Mouse (Mus musculus) liver, embryonic 14.5 days (tissue): ENCODE results near the gene Spen.

Source experiments
- CTCF ChIP-seq: IDR thresholded peaks from 2 replicates; pipeline ENCODE4 v1.5.1; 2016; ENCODE audit warnings: antibody characterized with exemption, low read depth, control low read depth
- EP300 ChIP-seq: IDR thresholded peaks from 2 replicates; pipeline ENCODE4 v1.6.1; 2016; ENCODE audit warnings: antibody characterized with exemption, low read depth

DNA sequence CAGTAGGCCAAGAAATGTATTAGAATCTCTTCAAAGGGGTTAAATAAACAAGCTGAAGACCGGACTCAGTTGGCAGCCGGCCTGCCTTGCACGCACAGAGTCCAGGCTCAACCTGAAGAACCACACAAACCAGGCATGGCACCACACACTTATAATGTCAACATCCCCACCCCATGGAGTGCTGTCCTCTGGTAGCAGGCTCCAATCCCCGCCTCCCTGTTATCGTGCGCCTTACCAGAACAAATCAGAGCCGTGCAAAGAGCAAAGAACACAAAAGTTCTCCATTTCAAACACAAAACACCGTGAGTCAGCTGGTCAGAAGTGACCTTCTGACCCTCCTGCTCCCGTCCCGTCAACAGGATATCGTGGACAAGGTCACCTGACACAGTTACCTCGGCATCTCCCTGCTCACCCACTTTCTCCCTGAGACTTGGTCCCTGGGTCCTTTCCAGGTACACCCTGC is 24.2 kb downstream of the Spen start:
- TF ChIP-seq CTCF (no peak), EP300 (no peak)
